Mouse (Mus musculus): ENCODE results near the gene Car10. TPM values are rescaled to one million over a fixed set of nuclear protein-coding genes. Genes with fewer than 3 reads are reported as not detected.

Car10 gene
- polyA plus RNA-seq, 1 experiment: not detected

- no peaks in the 10 kb centered on the region; the same call in 1 of the 2 replicates for H3K27me3 ChIP-seq (replicated peaks; ENCODE audit: control insufficient read depth, insufficient read depth, low read length)
- TF ChIP-seq CTCF (conservative IDR thresholded peaks at IDR 0.05; ENCODE audit: insufficient read depth, insufficient read length, low read depth, low read length) (no peak), POLR2A (IDR thresholded peaks at IDR 0.05; ENCODE audit: low read depth, low read length) (no peak)
- H3K36me3 ChIP-seq (ENCODE audit: control insufficient read depth, insufficient read depth, low read length): no peaks in the 10 kb centered on the region
- 59% methylated on average over 4 of the region's 4 CpGs for WGBS
- DNase-seq: no peak
- no peaks in the 10 kb centered on the region for H3K4me1 ChIP-seq (ENCODE audit: control insufficient read depth, insufficient read depth, low read length)
- no peak overlapping the region for H3K4me3 ChIP-seq (ENCODE audit: insufficient read depth, low read depth, low read length)
- H3K27ac ChIP-seq (ENCODE audit: insufficient read depth, low read depth, low read length): no peak overlapping the region
These were observed 337.4 kb downstream of the Car10 start for GRCm38 (mm10) chr11:93434997-93435915.

GRCm38 (mm10) chr11:93436892-93437291 is 339.1 kb downstream of the Car10 start:
- no peak overlapping the region for H3K27ac ChIP-seq (ENCODE audit: insufficient read depth, low read depth, low read length)
- DNase-seq: no peak
- no peak for TF ChIP-seq CTCF (conservative IDR thresholded peaks at IDR 0.05; ENCODE audit: insufficient read depth, insufficient read length, low read depth, low read length)
- H3K4me1 ChIP-seq (ENCODE audit: control insufficient read depth, insufficient read depth, low read length): no peaks in the 10 kb centered on the region
- H3K27me3 ChIP-seq (replicated peaks; ENCODE audit: control insufficient read depth, insufficient read depth, low read length): no peaks in the 10 kb centered on the region; the same call in 1 of the 2 replicates
- WGBS: 64% methylated on average over 2 of the region's 2 CpGs
- no peak overlapping the region for H3K4me3 ChIP-seq (ENCODE audit: insufficient read depth, low read depth, low read length)
- no peaks in the 10 kb centered on the region for H3K36me3 ChIP-seq (ENCODE audit: control insufficient read depth, insufficient read depth, low read length)

- DNase-seq: no peak
- no peak overlapping the region for H3K4me3 ChIP-seq (ENCODE audit: insufficient read depth, low read depth, low read length)
- H3K27me3 ChIP-seq (replicated peaks; ENCODE audit: control insufficient read depth, insufficient read depth, low read length): no peaks in the 10 kb centered on the region
- no peak overlapping the region for H3K27ac ChIP-seq (ENCODE audit: insufficient read depth, low read depth, low read length)
- WGBS: 65% methylated on average over 1 of the region's 1 CpGs
- no peaks in the 10 kb centered on the region for H3K4me1 ChIP-seq (ENCODE audit: control insufficient read depth, insufficient read depth, low read length)
- TF ChIP-seq CTCF (conservative IDR thresholded peaks at IDR 0.05; ENCODE audit: insufficient read depth, insufficient read length, low read depth, low read length) (no peak), POLR2A (IDR thresholded peaks at IDR 0.05; ENCODE audit: low read depth, low read length) (no peak)
- no peaks in the 10 kb centered on the region for H3K36me3 ChIP-seq (ENCODE audit: control insufficient read depth, insufficient read depth, low read length)
These were observed 342.6 kb downstream of the Car10 start for GRCm38 (mm10) chr11:93440466-93440865.

GRCm38 (mm10) chr11:93443777-93444176 is 345.9 kb downstream of the Car10 start:
- Histone ChIP-seq H3K4me3 (ENCODE audit: insufficient read depth, low read depth, low read length) (no peak overlapping the region), H3K36me3 (ENCODE audit: control insufficient read depth, insufficient read depth, low read length) (no peaks in the 10 kb centered on the region), H3K27ac (ENCODE audit: insufficient read depth, low read depth, low read length) (no peak overlapping the region), H3K27me3 (replicated peaks; ENCODE audit: control insufficient read depth, insufficient read depth, low read length) (no peaks in the 10 kb centered on the region), H3K4me1 (ENCODE audit: control insufficient read depth, insufficient read depth, low read length) (no peaks in the 10 kb centered on the region)
- WGBS: 92% methylated on average over 2 of the region's 2 CpGs
- TF ChIP-seq CTCF (conservative IDR thresholded peaks at IDR 0.05; ENCODE audit: insufficient read depth, insufficient read length, low read depth, low read length): no peak
- DNase-seq: no peak

GRCm38 (mm10) chr11:93444741-93445140 is 346.9 kb downstream of the Car10 start:
- DNase-seq: no peak
- no peak overlapping the region for H3K4me3 ChIP-seq (ENCODE audit: insufficient read depth, low read depth, low read length)
- H3K27ac ChIP-seq (ENCODE audit: insufficient read depth, low read depth, low read length): no peak overlapping the region
- TF ChIP-seq POLR2A (IDR thresholded peaks at IDR 0.05; ENCODE audit: low read depth, low read length) (no peak), CTCF (conservative IDR thresholded peaks at IDR 0.05; ENCODE audit: insufficient read depth, insufficient read length, low read depth, low read length) (no peak)
- H3K27me3 ChIP-seq (replicated peaks; ENCODE audit: control insufficient read depth, insufficient read depth, low read length): no peaks in the 10 kb centered on the region
- no peaks in the 10 kb centered on the region for H3K4me1 ChIP-seq (ENCODE audit: control insufficient read depth, insufficient read depth, low read length)
- WGBS: 85% methylated on average over 8 of the region's 8 CpGs
- no peaks in the 10 kb centered on the region for H3K36me3 ChIP-seq (ENCODE audit: control insufficient read depth, insufficient read depth, low read length)

- no peak for DNase-seq
- Histone ChIP-seq H3K4me1 (ENCODE audit: control insufficient read depth, insufficient read depth, low read length) (no peaks in the 10 kb centered on the region), H3K36me3 (ENCODE audit: control insufficient read depth, insufficient read depth, low read length) (no peaks in the 10 kb centered on the region), H3K27me3 (replicated peaks; ENCODE audit: control insufficient read depth, insufficient read depth, low read length) (no peaks in the 10 kb centered on the region), H3K4me3 (ENCODE audit: insufficient read depth, low read depth, low read length) (no peak overlapping the region), H3K27ac (ENCODE audit: insufficient read depth, low read depth, low read length) (no peak overlapping the region)
- TF ChIP-seq CTCF (conservative IDR thresholded peaks at IDR 0.05; ENCODE audit: insufficient read depth, insufficient read length, low read depth, low read length): no peak
- no peak for TF ChIP-seq POLR2A (IDR thresholded peaks at IDR 0.05; ENCODE audit: low read depth, low read length)
- 76% methylated on average over 3 of the region's 3 CpGs for WGBS
These were observed 349.7 kb downstream of the Car10 start for GRCm38 (mm10) chr11:93447566-93447965.

- H3K4me1 ChIP-seq (ENCODE audit: control insufficient read depth, insufficient read depth, low read length): no peaks in the 10 kb centered on the region
- H3K36me3 ChIP-seq (ENCODE audit: control insufficient read depth, insufficient read depth, low read length): no peaks in the 10 kb centered on the region
- H3K4me3 ChIP-seq (ENCODE audit: insufficient read depth, low read depth, low read length): no peak overlapping the region
- no peak overlapping the region for H3K27ac ChIP-seq (ENCODE audit: insufficient read depth, low read depth, low read length)
- WGBS: 83% methylated on average over 12 of the region's 12 CpGs
- H3K27me3 ChIP-seq (replicated peaks; ENCODE audit: control insufficient read depth, insufficient read depth, low read length): no peaks in the 10 kb centered on the region
- no peak for DNase-seq
- TF ChIP-seq POLR2A (IDR thresholded peaks at IDR 0.05; ENCODE audit: low read depth, low read length) (no peak), CTCF (conservative IDR thresholded peaks at IDR 0.05; ENCODE audit: insufficient read depth, insufficient read length, low read depth, low read length) (no peak)
These were observed 350.7 kb downstream of the Car10 start for GRCm38 (mm10) chr11:93448290-93449256.
